Mouse (Mus musculus): ENCODE results near the gene Sumo3.

GRCm38 (mm10) chr10:77663949-77664665 lies 58.2 kb downstream of the Sumo3 start:
- TF ChIP-seq EP300 (IDR thresholded peaks at IDR 0.05; ENCODE audit: low read depth) (no peak), CTCF (IDR thresholded peaks at IDR 0.05; ENCODE audit: low read depth) (no peak)
